Mouse (Mus musculus): ENCODE results near the gene Galntl6.

DNA sequence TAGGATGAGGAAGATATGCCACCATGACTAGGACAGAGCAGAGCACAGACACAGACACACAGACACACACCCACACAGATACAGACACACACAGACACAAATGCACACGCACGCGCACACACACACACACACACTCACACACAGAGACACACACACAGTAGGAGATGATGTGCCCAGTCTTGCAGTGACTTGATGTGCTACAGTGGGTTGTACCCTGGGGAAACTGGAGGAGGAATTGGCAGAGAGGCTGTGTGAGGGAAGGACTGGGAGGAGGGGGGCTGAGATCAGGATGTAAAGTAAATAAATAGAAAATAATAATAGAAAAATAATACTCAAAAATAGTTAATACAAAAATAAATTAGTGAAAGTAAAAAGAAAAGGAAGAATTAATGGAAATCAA is 174.5 kb downstream of the Galntl6 start:
- TF ChIP-seq CTCF (IDR thresholded peaks at IDR 0.05) (no peak), EP300 (IDR thresholded peaks at IDR 0.05) (no peak)

Measured in lung, postnatal 0 days (tissue).